ENCODE assay signal across 9 mouse cellular contexts in the genomic region with DNA sequence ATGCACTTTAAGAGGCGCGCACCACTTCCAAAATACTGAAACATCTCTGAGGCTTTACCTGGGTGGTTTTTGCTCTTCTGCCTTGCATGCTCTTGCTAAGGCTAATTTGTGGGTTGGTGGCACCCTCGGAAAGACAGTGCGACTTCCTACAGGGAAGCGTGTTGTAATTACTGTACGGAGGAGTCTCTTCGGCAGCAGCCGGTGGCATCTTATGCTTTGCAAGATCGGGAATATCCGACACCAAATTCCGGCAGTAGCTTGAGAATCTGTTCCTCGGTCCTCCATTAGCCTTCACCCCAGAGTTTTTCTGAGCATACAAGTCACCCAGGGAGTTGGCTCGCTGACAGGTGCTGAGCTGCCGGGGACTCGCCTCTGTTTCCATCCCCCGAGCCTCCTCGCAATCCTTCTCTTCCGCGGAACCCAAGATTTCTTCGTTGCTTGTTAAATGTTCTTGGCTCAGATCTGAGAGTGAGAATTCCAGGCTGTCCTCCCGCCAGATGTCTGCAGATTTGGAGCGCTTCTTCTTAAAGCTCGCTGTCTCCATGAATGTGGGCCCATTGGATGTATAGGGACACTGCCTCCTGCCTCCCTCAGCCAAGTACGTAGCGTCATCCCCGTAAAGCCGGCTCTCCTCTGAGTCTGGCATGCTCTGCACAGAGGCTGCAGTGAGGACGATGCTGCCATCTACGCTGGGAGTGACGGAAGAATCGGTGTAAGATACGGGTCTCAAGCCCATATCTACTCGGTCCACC.
DNase-seq lines count a peak whose midpoint lies in the region; ATAC-seq and TF ChIP-seq lines count a peak whose summit lies in the region.
"Had no signal": no experiment of that assay in that cellular context is flagged by ENCODE, and none has a peak within 500 bp of the region (broad histone marks: within the 10 kb centered on the region; RNA-seq: fewer than 3 reads in every experiment).

No protein-coding gene starts in this region.

- H3K27ac ChIP-seq in midbrain, embryonic 16.5 days (ENCODE audit: low read length), result no peak overlapping the region
- H3K27ac ChIP-seq in midbrain, embryonic 14.5 days (replicated peaks; ENCODE audit: low read depth, low read length), result no peak overlapping the region
- peak overlapping the region; percentile 89 for H3K27ac ChIP-seq in layer of hippocampus, adult 2 months

- TF ChIP-seq CTCF in layer of hippocampus, adult 2 months (conservative IDR thresholded peaks at IDR 0.05), result no peak

- no peaks in the 10 kb centered on the region for H3K9me3 ChIP-seq in midbrain, embryonic 16.5 days (replicated peaks; ENCODE audit: control insufficient read depth, low read length, poor library complexity, severe bottlenecking)
- H3K9me3 ChIP-seq in midbrain, embryonic 14.5 days (ENCODE audit: control insufficient read depth, low read length), result no peaks in the 10 kb centered on the region

- DNase-seq in midbrain, embryonic 14.5 days, result no peak
- peak; percentile 70 to 73 for DNase-seq in cerebellum, postnatal 14 days
- peak; percentile 50 to 70 for DNase-seq in layer of hippocampus, adult 2 months (ENCODE audit: low spot score in 2 of 2)
- peak; percentile 63 for DNase-seq in right cerebral cortex, postnatal 4 days
- DNase-seq in kidney, adult 8-10 months, result no peak
- no peak for DNase-seq in c-Kit-positive CD71-positive TER-119-positive erythroid progenitor cells, embryonic 14.5 days (ENCODE audit: low spot score)
- DNase-seq: kidney, adult 18-20 months; lung, postnatal 36 days had no signal

- no peaks in the 10 kb centered on the region for H3K4me1 ChIP-seq in midbrain, embryonic 16.5 days (ENCODE audit: control insufficient read depth, insufficient read depth, low read length)
- H3K4me1 ChIP-seq in midbrain, embryonic 14.5 days (ENCODE audit: control insufficient read depth, insufficient read depth, low read length), result no peaks in the 10 kb centered on the region

- H3K36me3 ChIP-seq in midbrain, embryonic 16.5 days (ENCODE audit: control insufficient read depth, insufficient read depth, low read length), result peaks cover 3% of the 10 kb centered on the region; the same call in 1 of the 2 replicates
- H3K36me3 ChIP-seq in midbrain, embryonic 14.5 days (ENCODE audit: control insufficient read depth, insufficient read depth, low read length), result no peaks in the 10 kb centered on the region

- 85% methylated on average over 33 of the region's 33 CpGs for WGBS in midbrain, embryonic 16.5 days
- 91% methylated on average over 33 of the region's 33 CpGs for WGBS in midbrain, embryonic 14.5 days

- no peak overlapping the region for H3K9ac ChIP-seq in midbrain, embryonic 16.5 days (ENCODE audit: low read depth, low read length)
- H3K9ac ChIP-seq in midbrain, embryonic 14.5 days (replicated peaks; ENCODE audit: low read length), result no peak overlapping the region

- peak; percentile 12; the same call in 1 of the 2 replicates for ATAC-seq in midbrain, embryonic 16.5 days
- no peak for ATAC-seq in midbrain, embryonic 14.5 days (ENCODE audit: low FRiP score, low TSS enrichment)

- H3K4me2 ChIP-seq in midbrain, embryonic 16.5 days (ENCODE audit: low read length), result no peak overlapping the region
- no peak overlapping the region for H3K4me2 ChIP-seq in midbrain, embryonic 14.5 days (ENCODE audit: low read length)

- H3K27me3 ChIP-seq in midbrain, embryonic 16.5 days (ENCODE audit: control insufficient read depth, insufficient read depth, low read depth, low read length), result no peaks in the 10 kb centered on the region
- no peaks in the 10 kb centered on the region for H3K27me3 ChIP-seq in midbrain, embryonic 14.5 days (ENCODE audit: control insufficient read depth, insufficient read depth, low read length)

- H3K4me3 ChIP-seq in midbrain, embryonic 16.5 days (ENCODE audit: low read depth, low read length), result no peak overlapping the region
- no peak overlapping the region for H3K4me3 ChIP-seq in midbrain, embryonic 14.5 days (replicated peaks; ENCODE audit: low read depth, low read length)
- peak overlapping the region; percentile 53 for H3K4me3 ChIP-seq in layer of hippocampus, adult 2 months

Comparison
In these comparisons a context has a peak if more than half of its experiments do, and no peak if none do; other contexts are left out.
1. DNase-seq: peak in cerebellum, postnatal 14 days (2 of 2), layer of hippocampus, adult 2 months (2 of 2) and right cerebral cortex, postnatal 4 days (single experiment); none in midbrain, embryonic 14.5 days (single experiment), kidney, adult 8-10 months (0 of 2) and c-Kit-positive CD71-positive TER-119-positive erythroid progenitor cells, embryonic 14.5 days (single experiment).